Mouse (Mus musculus) WW6 (cell line): ENCODE results near the gene Nrap.
"Not testable (repeated sequence)": the region's sequence is repeated elsewhere in the genome, so short reads cannot be mapped to it uniquely, and the experiment has no call there.

ENCODE experiments used
- DNase-seq: peaks from one replicate; pipeline ENCODE4 v3.0.0-alpha.2; 2013; ENCODE audit warnings: low read depth, low spot score

The Nrap gene

GRCm38 (mm10) chr19:56389879-56390278 is at the start of gene Nrap:
Gene Nrap (minus strand): TSS chr19:56390037.
- DNase-seq = no peak

GRCm38 (mm10) chr19:56439072-56439434 is 49.2 kb upstream of the Nrap start:
- DNase-seq = no peak

- no peak for DNase-seq
Measured at GRCm38 (mm10) chr19:56438357-56439071, 48.7 kb upstream of the Nrap start.

- no peak for DNase-seq
Measured at GRCm38 (mm10) chr19:56436380-56436779, 46.5 kb upstream of the Nrap start.

- DNase-seq = no peak
Measured at GRCm38 (mm10) chr19:56433581-56433980, 43.7 kb upstream of the Nrap start.

- DNase-seq = no peak
Measured at GRCm38 (mm10) chr19:56432706-56433105, 42.9 kb upstream of the Nrap start.

GRCm38 (mm10) chr19:56430369-56430768 is 40.5 kb upstream of the Nrap start:
- no peak for DNase-seq

GRCm38 (mm10) chr19:56425492-56425891 is 35.7 kb upstream of the Nrap start:
- DNase-seq = no peak

GRCm38 (mm10) chr19:56424606-56425395 is 35.0 kb upstream of the Nrap start:
- no peak for DNase-seq

- no peak for DNase-seq
Measured at GRCm38 (mm10) chr19:56423370-56423769, 33.5 kb upstream of the Nrap start.

- peak; percentile 39 for DNase-seq
Measured at GRCm38 (mm10) chr19:56422476-56423338, 32.9 kb upstream of the Nrap start.

GRCm38 (mm10) chr19:56420345-56420744 is 30.5 kb upstream of the Nrap start:
- DNase-seq = no peak

- peak; percentile 61 for DNase-seq
Measured at GRCm38 (mm10) chr19:56419452-56419851, 29.6 kb upstream of the Nrap start.

- DNase-seq = no peak
Measured at GRCm38 (mm10) chr19:56418404-56418803, 28.6 kb upstream of the Nrap start.

- DNase-seq = not testable (repeated sequence)
Measured at GRCm38 (mm10) chr19:56409884-56410283, 20.0 kb upstream of the Nrap start.

- no peak for DNase-seq
Measured at GRCm38 (mm10) chr19:56406581-56406980, 16.7 kb upstream of the Nrap start.

- DNase-seq = no peak
Measured at GRCm38 (mm10) chr19:56405824-56406223, 16.0 kb upstream of the Nrap start.

- DNase-seq = no peak
Measured at GRCm38 (mm10) chr19:56401864-56402263, 12.0 kb upstream of the Nrap start.

GRCm38 (mm10) chr19:56400200-56400599 is 10.4 kb upstream of the Nrap start:
- peak; percentile 63 for DNase-seq

GRCm38 (mm10) chr19:56398528-56398795 is 8.6 kb upstream of the Nrap start:
- no peak for DNase-seq

- no peak for DNase-seq
Measured at GRCm38 (mm10) chr19:56397663-56398527, 8.1 kb upstream of the Nrap start.
